Mouse (Mus musculus) c-Kit-negative CD71-positive TER-119-positive erythroid progenitor cells, embryonic 14.5 days (primary cell): Measurements from ENCODE around the gene Olfr917.

Source experiments
- DNase-seq: peaks from one replicate; pipeline ENCODE4 v3.0.0-alpha.2; 2013; ENCODE audit warnings: low read depth, low spot score

Olfr917 gene

DNA sequence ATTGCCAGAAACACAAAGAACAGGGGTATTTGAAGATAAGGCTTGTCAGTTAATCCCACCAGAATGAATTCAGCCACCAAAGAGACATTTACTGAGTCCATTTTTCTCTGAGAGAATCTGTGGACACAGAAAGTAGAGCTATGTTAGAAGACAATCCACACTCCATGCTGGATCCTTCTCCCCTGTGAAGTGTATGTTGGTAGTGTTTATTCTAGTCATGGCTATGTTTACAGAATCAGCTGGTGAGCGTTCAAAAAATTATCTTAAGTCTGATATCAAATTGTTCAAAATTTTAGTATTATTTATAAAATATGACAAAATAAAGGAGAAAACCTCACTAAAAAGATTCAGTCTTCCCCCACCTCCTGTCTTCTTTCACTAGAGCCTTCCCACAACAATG lies at the start of gene Olfr917:
TSS of gene Olfr917 (minus strand) at position 101 of the 400 bp plus-strand sequence.
- DNase-seq: no peak

DNA sequence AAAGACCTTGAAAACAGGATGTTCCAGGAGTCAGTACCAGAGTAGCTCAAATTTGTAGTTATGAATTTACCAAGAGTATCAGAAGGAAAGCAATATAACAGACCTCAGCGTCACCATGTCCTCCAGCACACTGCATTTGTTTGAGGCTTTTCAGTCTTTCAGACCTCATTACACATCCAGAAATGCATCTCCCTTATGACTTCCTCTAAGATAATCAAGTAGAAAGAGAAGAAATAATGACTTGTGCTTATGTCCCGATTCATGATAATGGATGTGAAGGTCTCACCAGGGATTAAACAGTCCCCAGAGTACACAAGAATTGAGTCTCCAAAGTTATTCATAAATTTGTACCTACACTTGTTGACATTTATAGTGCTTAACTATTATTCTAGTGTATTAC lies 8.9 kb upstream of the Olfr917 start, which contains the start of gene Olfr918:
TSS of gene Olfr918 (minus strand) at position 101 of the 400 bp plus-strand sequence.
- DNase-seq: no peak

DNA sequence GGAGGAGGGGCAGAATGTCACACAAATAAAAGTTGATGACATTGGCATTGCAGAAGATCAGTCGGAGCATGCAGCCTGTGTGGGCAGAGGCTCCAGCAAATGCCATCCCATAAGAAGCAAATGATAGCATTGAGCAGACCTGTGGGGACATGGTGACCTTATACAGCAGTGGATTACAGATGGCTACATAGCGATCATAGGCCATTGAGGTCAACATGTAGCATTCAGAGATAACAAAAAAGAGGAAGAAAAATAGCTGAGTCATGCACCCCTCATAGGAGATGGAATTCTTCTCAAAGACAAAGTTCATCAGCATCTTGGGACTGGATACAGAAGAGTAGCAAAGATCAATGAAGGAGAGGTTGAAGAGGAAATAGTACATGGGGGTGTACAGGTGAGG lies 7.2 kb upstream of the Olfr917 start:
- DNase-seq: no peak

DNA sequence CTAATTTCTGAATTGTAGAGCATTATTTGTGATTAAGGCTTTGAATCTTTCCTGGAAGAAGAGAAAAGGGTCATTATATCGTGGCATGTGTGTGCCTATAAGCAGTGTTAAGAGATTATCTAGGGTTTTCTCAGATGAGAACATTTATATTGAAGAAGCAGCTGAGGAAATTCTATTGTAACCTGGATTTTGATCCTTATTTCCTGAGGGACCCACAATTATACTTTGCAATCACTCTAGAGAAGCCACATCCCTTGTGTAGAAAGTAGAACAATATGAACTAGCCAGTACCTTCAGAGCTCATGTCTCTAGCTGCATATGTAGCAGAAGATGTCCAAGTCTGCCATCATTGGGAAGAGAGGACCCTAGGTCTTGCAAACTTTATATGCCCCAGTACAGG lies 5.9 kb downstream of the Olfr917 start, which contains the start of gene Olfr916:
TSS of gene Olfr916 (minus strand) at position 101 of the 400 bp plus-strand sequence.
- no peak for DNase-seq

DNA sequence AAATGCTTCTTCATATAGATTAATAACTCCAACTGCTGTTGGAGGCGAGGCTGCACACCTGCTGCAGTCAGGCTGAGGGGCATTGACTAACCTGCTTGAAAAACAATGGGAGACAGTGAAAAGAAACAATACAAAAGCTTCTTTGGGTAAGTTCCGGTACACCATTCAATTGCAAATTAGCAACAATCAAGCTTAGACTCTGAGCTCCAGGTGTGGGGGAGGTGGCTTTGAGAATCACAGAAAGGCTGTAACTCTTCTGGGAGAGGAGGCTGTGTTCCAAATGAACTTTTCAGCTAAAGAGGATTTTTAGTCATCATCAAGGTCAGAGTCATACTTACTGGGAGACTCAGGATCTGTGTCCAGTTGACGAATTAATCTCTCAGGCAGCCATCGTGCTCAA lies 33.2 kb downstream of the Olfr917 start:
- DNase-seq: no peak
